Mouse (Mus musculus): ENCODE data around the gene Laptm4a. TPM values are rescaled to one million over a fixed set of nuclear protein-coding genes. Genes with fewer than 3 reads are reported as not detected.
A peak's percentile ranks its signal among the peaks of the same experiment; 100 is the strongest.

The Laptm4a gene
- polyA plus RNA-seq, 1 experiment: 253 TPM

DNA sequence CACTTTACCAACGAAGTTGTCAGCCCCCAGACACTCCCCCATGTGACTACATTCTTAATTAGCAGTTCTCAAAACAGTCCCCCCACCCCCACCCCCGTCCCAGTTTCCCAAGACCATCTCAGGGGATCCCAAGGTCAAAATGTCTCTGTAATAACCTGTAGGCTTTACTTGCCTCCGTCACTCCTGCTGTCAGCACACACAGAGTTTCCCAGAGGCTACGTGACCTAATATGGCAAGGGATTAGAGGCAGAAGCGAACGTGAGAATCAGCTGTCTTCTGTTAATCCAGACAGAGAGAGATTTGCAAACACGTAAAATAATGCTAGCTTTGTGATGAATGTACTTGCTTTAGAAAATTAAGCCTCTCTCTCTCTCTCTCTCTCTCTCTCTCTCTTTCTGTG, 33.0 kb upstream of the Laptm4a start:
- H3K79me2 ChIP-seq (ENCODE audit: control insufficient read depth, insufficient read depth): no peaks in the 10 kb centered on the region
- no peak overlapping the region for H3K4me3 ChIP-seq (ENCODE audit: insufficient read depth, poor library complexity, severe bottlenecking)
- TF ChIP-seq CEBPB (IDR thresholded peaks at IDR 0.05; ENCODE audit: low read depth) (no peak), USF1 (IDR thresholded peaks at IDR 0.05; ENCODE audit: low read depth) (no peak), FOSL1 (IDR thresholded peaks at IDR 0.05; ENCODE audit: insufficient read depth, low read length, poor library complexity, severe bottlenecking) (no peak), MYOG (IDR thresholded peaks at IDR 0.05; ENCODE audit: control insufficient read depth, extremely low read depth, insufficient read length) (no peak), CTCF (IDR thresholded peaks at IDR 0.05; ENCODE audit: control insufficient read depth, insufficient read depth, insufficient read length) (no peak), MYOD1 (IDR thresholded peaks at IDR 0.05; ENCODE audit: control insufficient read depth, insufficient read length, low read depth) (no peak), MAX (IDR thresholded peaks at IDR 0.05) (no peak)
- H3K36me3 ChIP-seq (ENCODE audit: control insufficient read depth, insufficient read depth): no peaks in the 10 kb centered on the region
- no peak overlapping the region for H3ac ChIP-seq (ENCODE audit: control insufficient read depth, insufficient read length, low read depth)
- H3K79me3 ChIP-seq (ENCODE audit: low read depth): no peaks in the 10 kb centered on the region
- no peaks in the 10 kb centered on the region for H3K27me3 ChIP-seq (ENCODE audit: control insufficient read depth, insufficient read depth, insufficient read length)

DNA sequence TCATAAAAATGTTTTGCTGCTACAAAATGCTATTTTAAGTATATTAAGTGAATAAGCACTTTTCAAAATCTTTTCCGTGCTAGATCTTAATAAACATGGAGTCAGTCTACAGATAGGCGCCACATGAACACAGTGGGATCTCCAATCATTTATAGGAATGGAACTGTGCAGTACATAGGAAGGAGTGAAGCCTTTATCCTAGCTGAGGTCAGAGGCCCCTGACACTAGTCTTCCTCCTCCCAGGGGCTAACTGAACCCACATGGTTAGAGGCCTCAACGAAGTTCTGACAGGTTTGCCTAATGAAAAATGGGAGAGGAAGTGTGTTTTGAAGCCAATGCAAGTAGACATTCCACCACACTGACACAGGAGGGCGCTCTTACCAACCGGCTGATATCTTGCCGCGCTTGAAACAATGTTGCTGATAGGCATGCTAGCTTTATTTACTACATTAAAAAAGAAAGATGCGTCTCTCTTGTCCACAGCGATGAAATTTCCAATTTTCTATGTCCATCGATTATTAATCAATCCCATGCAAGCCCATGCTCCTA, 32.3 kb upstream of the Laptm4a start:
- H3K36me3 ChIP-seq (ENCODE audit: control insufficient read depth, insufficient read depth): no peaks in the 10 kb centered on the region
- H3ac ChIP-seq (ENCODE audit: control insufficient read depth, insufficient read length, low read depth): no peak overlapping the region
- no peaks in the 10 kb centered on the region for H3K79me3 ChIP-seq (ENCODE audit: low read depth)
- TF ChIP-seq FOSL1 (IDR thresholded peaks at IDR 0.05; ENCODE audit: insufficient read depth, low read length, poor library complexity, severe bottlenecking) (no peak), CTCF (IDR thresholded peaks at IDR 0.05; ENCODE audit: control insufficient read depth, insufficient read depth, insufficient read length) (peak; percentile 77)
- H3K4me3 ChIP-seq (ENCODE audit: insufficient read depth, poor library complexity, severe bottlenecking): no peak overlapping the region
- H3K79me2 ChIP-seq (ENCODE audit: control insufficient read depth, insufficient read depth): no peaks in the 10 kb centered on the region
- H3K27me3 ChIP-seq (ENCODE audit: control insufficient read depth, insufficient read depth, insufficient read length): no peaks in the 10 kb centered on the region

DNA sequence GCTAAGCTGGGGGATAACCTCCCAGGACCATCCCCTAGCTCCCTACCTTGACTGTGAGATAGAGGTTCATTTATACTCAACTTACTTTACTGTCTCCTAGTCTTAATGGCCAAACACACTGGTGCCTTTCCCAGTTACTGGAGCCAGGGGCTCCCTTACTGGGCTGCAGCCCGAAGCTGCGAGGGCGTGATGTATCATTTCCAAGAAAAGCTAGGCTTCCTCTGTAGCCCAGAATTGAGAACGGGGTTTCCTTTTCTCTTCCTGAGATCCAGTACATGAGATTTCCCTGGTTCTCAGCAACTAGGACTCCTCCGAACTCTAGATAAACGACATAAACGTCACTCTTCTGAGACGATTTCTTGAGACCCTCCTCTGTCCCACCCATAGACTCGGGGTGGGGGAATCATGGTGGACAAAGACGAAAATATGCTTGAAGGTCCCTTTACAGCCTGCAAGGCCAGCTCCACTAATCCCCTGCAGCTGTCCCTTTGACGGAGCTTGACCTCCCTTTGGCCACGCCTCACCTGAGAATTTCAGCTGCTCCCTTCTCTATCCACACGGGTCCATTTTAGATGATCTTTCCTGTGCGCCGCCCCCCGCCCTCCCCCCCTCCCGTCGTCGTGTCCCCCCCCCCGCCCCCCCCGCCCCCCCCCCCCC, 28.5 kb upstream of the Laptm4a start:
- Histone ChIP-seq H3K36me3 (ENCODE audit: control insufficient read depth, insufficient read depth) (no peaks in the 10 kb centered on the region), H3K27me3 (ENCODE audit: control insufficient read depth, insufficient read depth, insufficient read length) (no peaks in the 10 kb centered on the region), H3K79me2 (ENCODE audit: control insufficient read depth, insufficient read depth) (no peaks in the 10 kb centered on the region), H3K79me3 (ENCODE audit: low read depth) (no peaks in the 10 kb centered on the region), H3K4me3 (ENCODE audit: insufficient read depth, poor library complexity, severe bottlenecking) (no peak overlapping the region), H3ac (ENCODE audit: control insufficient read depth, insufficient read length, low read depth) (no peak overlapping the region)
- no peak for TF ChIP-seq MAX (IDR thresholded peaks at IDR 0.05)
- no peak for TF ChIP-seq MYOG (IDR thresholded peaks at IDR 0.05; ENCODE audit: control insufficient read depth, extremely low read depth, insufficient read length)

DNA sequence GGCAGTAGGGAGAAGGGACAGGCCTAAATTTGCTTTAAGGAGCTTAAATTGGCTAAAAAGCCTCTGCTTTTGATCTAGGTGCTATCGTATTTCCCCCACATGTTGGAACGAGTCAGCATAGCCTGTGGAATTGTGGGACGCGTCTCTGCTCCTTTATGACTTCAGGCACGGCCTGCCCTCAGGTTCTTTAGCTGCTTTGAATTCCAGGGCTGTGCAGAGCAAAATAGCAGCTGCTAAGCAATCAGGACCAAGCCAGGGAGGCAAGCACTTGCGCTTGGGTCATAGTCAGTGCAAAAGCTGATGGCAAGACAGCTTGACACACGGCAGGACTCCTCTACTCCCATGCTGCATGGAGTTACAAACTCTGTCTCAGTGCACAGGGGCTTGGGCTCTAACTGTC, 24.3 kb upstream of the Laptm4a start:
- no peak overlapping the region for H3K4me3 ChIP-seq (ENCODE audit: insufficient read depth, poor library complexity, severe bottlenecking)
- H3K79me3 ChIP-seq (ENCODE audit: low read depth): no peaks in the 10 kb centered on the region
- no peak for TF ChIP-seq MAX (IDR thresholded peaks at IDR 0.05)
- no peak for TF ChIP-seq CEBPB (IDR thresholded peaks at IDR 0.05; ENCODE audit: low read depth)
- TF ChIP-seq CTCF (IDR thresholded peaks at IDR 0.05; ENCODE audit: control insufficient read depth, insufficient read depth, insufficient read length): no peak
- no peak for TF ChIP-seq MYOG (IDR thresholded peaks at IDR 0.05; ENCODE audit: control insufficient read depth, extremely low read depth, insufficient read length)
- TF ChIP-seq FOSL1 (IDR thresholded peaks at IDR 0.05; ENCODE audit: insufficient read depth, low read length, poor library complexity, severe bottlenecking): no peak
- no peak for TF ChIP-seq USF1 (IDR thresholded peaks at IDR 0.05; ENCODE audit: low read depth)
- TF ChIP-seq MYOD1 (IDR thresholded peaks at IDR 0.05; ENCODE audit: control insufficient read depth, insufficient read length, low read depth): no peak
- H3K36me3 ChIP-seq (ENCODE audit: control insufficient read depth, insufficient read depth): no peaks in the 10 kb centered on the region
- H3ac ChIP-seq (ENCODE audit: control insufficient read depth, insufficient read length, low read depth): no peak overlapping the region
- no peaks in the 10 kb centered on the region for H3K79me2 ChIP-seq (ENCODE audit: control insufficient read depth, insufficient read depth)
- H3K27me3 ChIP-seq (ENCODE audit: control insufficient read depth, insufficient read depth, insufficient read length): no peaks in the 10 kb centered on the region

DNA sequence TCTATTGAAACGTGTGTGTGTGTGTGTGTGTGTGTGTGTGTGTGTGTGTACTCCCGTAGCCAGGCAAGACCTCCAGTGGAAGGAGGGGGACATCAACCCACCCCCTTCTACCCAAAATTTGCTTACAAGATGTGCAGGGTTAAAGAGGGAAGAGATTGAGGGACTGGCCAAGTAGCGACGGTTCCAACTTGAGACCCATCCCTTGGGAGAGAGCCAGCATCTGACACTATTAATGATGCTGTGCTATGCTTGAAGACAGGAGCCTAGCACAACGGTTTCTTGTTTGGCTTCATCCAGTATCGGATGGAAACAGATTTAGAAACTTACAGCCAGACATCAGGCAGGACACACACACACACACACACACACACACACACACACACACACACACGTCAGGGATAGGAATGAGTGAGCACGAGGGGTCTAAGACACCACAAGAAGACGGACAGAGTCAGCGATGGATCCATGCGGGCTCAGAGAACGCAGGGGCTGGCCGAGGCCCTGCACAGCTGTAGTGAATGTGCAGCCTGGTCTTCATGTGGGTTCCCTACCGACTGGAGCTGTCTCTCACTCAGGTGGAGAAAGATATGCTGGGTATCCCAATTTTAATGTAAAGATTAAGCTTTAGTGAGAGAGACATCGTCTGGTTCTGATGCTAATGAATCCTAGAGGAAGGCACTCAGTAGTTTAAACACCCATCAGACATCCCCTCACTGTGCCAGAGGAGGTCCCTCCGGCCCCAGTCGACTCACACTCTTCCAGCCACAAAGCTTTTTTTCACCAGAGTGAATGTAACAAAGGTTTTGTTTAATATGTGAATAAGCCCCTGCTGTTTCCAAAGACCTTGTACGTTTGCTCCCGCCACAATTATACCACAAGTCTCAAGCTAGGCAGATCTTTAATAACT, 22.3 kb upstream of the Laptm4a start:
- Histone ChIP-seq H3K36me3 (ENCODE audit: control insufficient read depth, insufficient read depth) (no peaks in the 10 kb centered on the region), H3K79me3 (ENCODE audit: low read depth) (no peaks in the 10 kb centered on the region), H3ac (ENCODE audit: control insufficient read depth, insufficient read length, low read depth) (no peak overlapping the region), H3K27me3 (ENCODE audit: control insufficient read depth, insufficient read depth, insufficient read length) (no peaks in the 10 kb centered on the region), H3K4me3 (ENCODE audit: insufficient read depth, poor library complexity, severe bottlenecking) (no peak overlapping the region), H3K79me2 (ENCODE audit: control insufficient read depth, insufficient read depth) (no peaks in the 10 kb centered on the region)
- TF ChIP-seq CTCF (IDR thresholded peaks at IDR 0.05; ENCODE audit: control insufficient read depth, insufficient read depth, insufficient read length) (no peak), MYOG (IDR thresholded peaks at IDR 0.05; ENCODE audit: control insufficient read depth, extremely low read depth, insufficient read length) (no peak), FOSL1 (IDR thresholded peaks at IDR 0.05; ENCODE audit: insufficient read depth, low read length, poor library complexity, severe bottlenecking) (no peak), USF1 (IDR thresholded peaks at IDR 0.05; ENCODE audit: low read depth) (no peak), MYOD1 (IDR thresholded peaks at IDR 0.05; ENCODE audit: control insufficient read depth, insufficient read length, low read depth) (no peak), MAX (IDR thresholded peaks at IDR 0.05) (no peak), CEBPB (IDR thresholded peaks at IDR 0.05; ENCODE audit: low read depth) (no peak)

All from C2C12 (cell line).